Mouse (Mus musculus): Measurements from ENCODE around the gene Cab39l. TPM values are rescaled to one million over a fixed set of nuclear protein-coding genes. Genes with fewer than 3 reads are reported as not detected.

Gene Cab39l
- polyA plus RNA-seq, 2 experiments from 2014 or later, result 72.0 to 72.4 TPM

GRCm38 (mm10) chr14:59506139-59506538 is 65.4 kb downstream of the Cab39l start:
- peak; percentile 63 for ATAC-seq

- no peak for ATAC-seq
These were observed 73.2 kb downstream of the Cab39l start for GRCm38 (mm10) chr14:59513922-59514444.

GRCm38 (mm10) chr14:59525843-59526242 is 85.1 kb downstream of the Cab39l start:
- ATAC-seq, result no peak

GRCm38 (mm10) chr14:59530801-59531200 is 90.0 kb downstream of the Cab39l start:
- ATAC-seq, result no peak

GRCm38 (mm10) chr14:59532986-59533385 is 92.2 kb downstream of the Cab39l start:
- ATAC-seq, result no peak

GRCm38 (mm10) chr14:59533908-59534307 is 93.1 kb downstream of the Cab39l start:
- no peak for ATAC-seq

GRCm38 (mm10) chr14:59537829-59538432 is 97.2 kb downstream of the Cab39l start:
- ATAC-seq, result no peak

- ATAC-seq, result no peak
These were observed 99.5 kb downstream of the Cab39l start for GRCm38 (mm10) chr14:59540230-59540629.

- no peak for ATAC-seq
These were observed 100.0 kb downstream of the Cab39l start for GRCm38 (mm10) chr14:59540761-59541160.

- ATAC-seq, result no peak
These were observed 102.5 kb downstream of the Cab39l start for GRCm38 (mm10) chr14:59543158-59543826.

- ATAC-seq, result no peak
These were observed 103.2 kb downstream of the Cab39l start for GRCm38 (mm10) chr14:59543956-59544355.

GRCm38 (mm10) chr14:59546162-59546880 is 105.5 kb downstream of the Cab39l start:
- no peak for ATAC-seq

GRCm38 (mm10) chr14:59547530-59547929 is 106.8 kb downstream of the Cab39l start:
- ATAC-seq, result no peak

GRCm38 (mm10) chr14:59548532-59548931 is 107.8 kb downstream of the Cab39l start:
- no peak for ATAC-seq

- no peak for ATAC-seq
These were observed 108.3 kb downstream of the Cab39l start for GRCm38 (mm10) chr14:59549106-59549505.

GRCm38 (mm10) chr14:59550841-59551240 is 110.1 kb downstream of the Cab39l start:
- no peak for ATAC-seq

- ATAC-seq, result no peak
These were observed 111.2 kb downstream of the Cab39l start for GRCm38 (mm10) chr14:59551956-59552355.

- no peak for ATAC-seq
These were observed 113.3 kb downstream of the Cab39l start for GRCm38 (mm10) chr14:59554025-59554424.

GRCm38 (mm10) chr14:59555018-59555417 is 114.2 kb downstream of the Cab39l start:
- ATAC-seq, result peak; percentile 34

- peak; percentile 74 for ATAC-seq
These were observed 115.3 kb downstream of the Cab39l start for GRCm38 (mm10) chr14:59555928-59556531.

GRCm38 (mm10) chr14:59557071-59557470 is 116.3 kb downstream of the Cab39l start:
- ATAC-seq, result no peak

- no peak for ATAC-seq
These were observed 117.1 kb downstream of the Cab39l start for GRCm38 (mm10) chr14:59557886-59558285.

- ATAC-seq, result no peak
These were observed 126.0 kb downstream of the Cab39l start for GRCm38 (mm10) chr14:59566756-59567155.
